8 mouse cellular contexts compared by ENCODE assay signal in genomic region chr5:112643533-112644272, GRCm38 (mm10).
A peak's percentile ranks its signal among the peaks of the same experiment; 100 is the strongest.
DNase-seq lines count a peak whose midpoint lies in the region; ATAC-seq lines count a peak whose summit lies in the region.

No protein-coding gene starts in this region.

- H3K4me1 ChIP-seq in midbrain, embryonic 14.5 days (ENCODE audit: control insufficient read depth, insufficient read depth, low read length) = peaks cover 10% of the 10 kb centered on the region

- H3K9me3 ChIP-seq in midbrain, embryonic 14.5 days (ENCODE audit: control insufficient read depth, low read length) = no peaks in the 10 kb centered on the region

- H3K27me3 ChIP-seq in midbrain, embryonic 14.5 days (ENCODE audit: control insufficient read depth, insufficient read depth, low read length) = no peaks in the 10 kb centered on the region

- H3K4me3 ChIP-seq in midbrain, embryonic 14.5 days (replicated peaks; ENCODE audit: low read depth, low read length) = no peak overlapping the region

- H3K36me3 ChIP-seq in midbrain, embryonic 14.5 days (ENCODE audit: control insufficient read depth, insufficient read depth, low read length) = no peaks in the 10 kb centered on the region

- H3K9ac ChIP-seq in midbrain, embryonic 14.5 days (replicated peaks; ENCODE audit: low read length) = no peak overlapping the region; the same call in 1 of the 2 replicates

- peak overlapping the region; percentile 18 for H3K4me2 ChIP-seq in midbrain, embryonic 14.5 days (ENCODE audit: low read length)

- ATAC-seq in frontal cortex, adult (ENCODE audit: low TSS enrichment) = peak; percentile 50
- ATAC-seq in midbrain, embryonic 14.5 days (ENCODE audit: low FRiP score, low TSS enrichment) = peak; percentile 64; the same call in 1 of the 2 replicates

- DNase-seq in frontal cortex, postnatal 14 days (ENCODE audit: low spot score in 2 of 2) = no peak
- peak; percentile 20 to 30 for DNase-seq in cerebellum, postnatal 36 days
- DNase-seq in layer of hippocampus, adult 8-10 months (ENCODE audit: low spot score in 2 of 2) = peak; percentile 59 to 76
- peak; percentile 80 for DNase-seq in midbrain, embryonic 14.5 days
- DNase-seq in thymus, postnatal 14 days = no peak
- DNase-seq in urinary bladder, postnatal 14 days (ENCODE audit: low spot score) = no peak
- DNase-seq in ovary, postnatal 14 days (ENCODE audit: low spot score) = no peak

- H3K27ac ChIP-seq in midbrain, embryonic 14.5 days (replicated peaks; ENCODE audit: low read depth, low read length) = peak overlapping the region; percentile 62

- 23% methylated on average over 20 of the region's 20 CpGs for WGBS in midbrain, embryonic 14.5 days

Comparison
In these comparisons a context has a peak if more than half of its experiments do, and no peak if none do; other contexts are left out.
1. DNase-seq: peak in cerebellum, postnatal 36 days (2 of 2), layer of hippocampus, adult 8-10 months (2 of 2) and midbrain, embryonic 14.5 days (single experiment); none in frontal cortex, postnatal 14 days (0 of 2), thymus, postnatal 14 days (single experiment), urinary bladder, postnatal 14 days (single experiment) and ovary, postnatal 14 days (single experiment).